Mouse (Mus musculus) liver, embryonic 14.5 days (tissue): ENCODE data around the gene Cd200r4.
"Not testable (repeated sequence)": the region's sequence is repeated elsewhere in the genome, so short reads cannot be mapped to it uniquely, and the experiment has no call there.

Experiments
- CTCF ChIP-seq: IDR thresholded peaks from 2 replicates; pipeline ENCODE4 v1.5.1; 2016; ENCODE audit warnings: antibody characterized with exemption, low read depth, control low read depth
- EP300 ChIP-seq: IDR thresholded peaks from 2 replicates; pipeline ENCODE4 v1.6.1; 2016; ENCODE audit warnings: antibody characterized with exemption, low read depth

GRCm38 (mm10) chr16:44810223-44810622 is 1.3 kb upstream of the Cd200r4 start:
- not testable (repeated sequence) for TF ChIP-seq CTCF, EP300
